Mouse (Mus musculus): Measurements from ENCODE around the gene Arsj.

DNA sequence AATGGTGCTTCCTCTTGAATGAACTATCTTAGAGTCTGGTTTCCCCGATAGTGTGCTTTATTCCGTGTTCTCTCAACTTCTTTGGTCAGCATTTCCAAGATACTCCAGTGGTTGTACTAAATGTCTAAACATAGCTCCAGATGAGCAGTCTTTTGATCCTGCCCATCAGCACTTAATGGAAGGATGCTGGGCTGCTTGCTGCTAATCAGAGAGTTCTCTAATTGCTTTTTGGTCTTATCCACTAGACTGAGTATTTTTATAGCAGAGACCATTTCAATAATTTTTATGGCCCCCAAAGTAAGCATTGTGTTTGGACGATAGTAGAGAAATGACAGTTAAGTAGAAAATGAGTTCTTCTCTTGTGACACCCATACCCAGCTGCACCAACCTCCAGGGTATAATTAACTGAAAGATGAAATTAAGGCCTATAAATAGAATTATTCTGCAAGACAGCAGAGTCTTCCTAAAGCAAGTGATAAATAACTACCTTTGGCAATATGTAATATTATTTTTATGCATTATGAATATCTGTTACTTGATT is 67.1 kb downstream of the Arsj start:
- no peak for TF ChIP-seq CTCF (IDR thresholded peaks at IDR 0.05; ENCODE audit: control insufficient read depth, insufficient read depth, low read length)
- TF ChIP-seq POLR2A (IDR thresholded peaks at IDR 0.05; ENCODE audit: borderline replicate concordance, control insufficient read depth, low read depth, low read length): no peak

All from bone marrow, adult 2 months (tissue).